Mouse (Mus musculus) liver, postnatal 0 days (tissue): ENCODE results near the gene Rbbp8nl. TPM values are rescaled to one million over a fixed set of nuclear protein-coding genes. Genes with fewer than 3 reads are reported as not detected.
"Not testable (repeated sequence)": the region's sequence is repeated elsewhere in the genome, so short reads cannot be mapped to it uniquely, and the experiment has no call there.

Source experiments
- ATAC-seq: fragments of 200-750 bp; cut with Nextera tagmentation; 2 replicates; pipeline ENCODE4 v1.8.0; 2017; ENCODE audit warnings: mild to moderate bottlenecking, moderate library complexity
- DNase-seq: peaks from one replicate; pipeline ENCODE4 v3.0.0-alpha.2; 2016
- H3K27ac ChIP-seq: fragments of 300-500 bp; sonication (generic); 2 replicates; pipeline ENCODE4 v1.5.1; 2014; ENCODE audit warnings: antibody characterized with exemption, moderate library complexity, mild to moderate bottlenecking, low read depth
- H3K27me3 ChIP-seq: fragments of 300-500 bp; sonication (generic); 2 replicates; pipeline ENCODE4 v1.6.1; 2014; ENCODE audit warnings: low read length, control low read depth, mixed read lengths; ENCODE audit not compliant: insufficient read depth
- H3K36me3 ChIP-seq: fragments of 300-500 bp; sonication (generic); replicated peaks from 2 replicates; pipeline ENCODE4 v1.6.1; 2014; ENCODE audit warnings: mild to moderate bottlenecking, control low read depth, low read length, moderate library complexity, mixed read lengths; ENCODE audit not compliant: insufficient read depth
- H3K4me1 ChIP-seq: fragments of 300-500 bp; sonication (generic); 2 replicates; pipeline ENCODE4 v1.6.1; 2014; ENCODE audit warnings: antibody characterized with exemption, mild to moderate bottlenecking, control low read depth; ENCODE audit not compliant: insufficient read depth
- H3K4me2 ChIP-seq: fragments of 300-500 bp; sonication (generic); 2 replicates; pipeline ENCODE4 v1.6.1; 2014; ENCODE audit warnings: low read depth, mild to moderate bottlenecking, low read length, moderate library complexity, mixed read lengths
- H3K4me3 ChIP-seq: fragments of 300-500 bp; sonication (generic); 2 replicates; pipeline ENCODE4 v1.5.1; 2014; ENCODE audit warnings: low read depth, low read length
- H3K9ac ChIP-seq: fragments of 300-500 bp; sonication (generic); replicated peaks from 2 replicates; pipeline ENCODE4 v1.6.1; 2014; ENCODE audit warnings: mild to moderate bottlenecking, moderate library complexity
- H3K9me3 ChIP-seq: fragments of 300-500 bp; sonication (generic); 2 replicates; pipeline ENCODE4 v1.6.1; 2016; ENCODE audit warnings: mild to moderate bottlenecking, control low read depth, low read length, mixed read lengths
- CTCF ChIP-seq: sonication (generic); IDR thresholded peaks from 2 replicates; pipeline ENCODE4 v1.5.1; 2016; ENCODE audit warnings: antibody characterized with exemption, low read depth
- EP300 ChIP-seq: IDR thresholded peaks from 2 replicates; pipeline ENCODE4 v1.6.1; 2016; ENCODE audit warnings: antibody characterized with exemption, low read depth, mild to moderate bottlenecking
- WGBS: fragments of 180-500 bp; shearing (Covaris S2); extraction: QIAGEN DNeasy Blood & Tissue Kit; methylation state at CpG from one replicate; pipeline ENCODE4 v1.1.7; 2014; ENCODE audit not compliant: insufficient replicate concordance; 5-methylcytosine and 5-hydroxymethylcytosine counted together
- polyA plus RNA-seq: library from polyadenylated mRNA; unstranded; fragments of >200 nt; fragmentation: Nextera tagmentation; extraction: Ambion mirVana; gene quantifications from 2 replicates; pipeline ENCODE4 v1.2.1, GENCODE M21; 2015

Rbbp8nl gene
- polyA plus RNA-seq, 1 experiment from 2014 or later, result not detected

DNA sequence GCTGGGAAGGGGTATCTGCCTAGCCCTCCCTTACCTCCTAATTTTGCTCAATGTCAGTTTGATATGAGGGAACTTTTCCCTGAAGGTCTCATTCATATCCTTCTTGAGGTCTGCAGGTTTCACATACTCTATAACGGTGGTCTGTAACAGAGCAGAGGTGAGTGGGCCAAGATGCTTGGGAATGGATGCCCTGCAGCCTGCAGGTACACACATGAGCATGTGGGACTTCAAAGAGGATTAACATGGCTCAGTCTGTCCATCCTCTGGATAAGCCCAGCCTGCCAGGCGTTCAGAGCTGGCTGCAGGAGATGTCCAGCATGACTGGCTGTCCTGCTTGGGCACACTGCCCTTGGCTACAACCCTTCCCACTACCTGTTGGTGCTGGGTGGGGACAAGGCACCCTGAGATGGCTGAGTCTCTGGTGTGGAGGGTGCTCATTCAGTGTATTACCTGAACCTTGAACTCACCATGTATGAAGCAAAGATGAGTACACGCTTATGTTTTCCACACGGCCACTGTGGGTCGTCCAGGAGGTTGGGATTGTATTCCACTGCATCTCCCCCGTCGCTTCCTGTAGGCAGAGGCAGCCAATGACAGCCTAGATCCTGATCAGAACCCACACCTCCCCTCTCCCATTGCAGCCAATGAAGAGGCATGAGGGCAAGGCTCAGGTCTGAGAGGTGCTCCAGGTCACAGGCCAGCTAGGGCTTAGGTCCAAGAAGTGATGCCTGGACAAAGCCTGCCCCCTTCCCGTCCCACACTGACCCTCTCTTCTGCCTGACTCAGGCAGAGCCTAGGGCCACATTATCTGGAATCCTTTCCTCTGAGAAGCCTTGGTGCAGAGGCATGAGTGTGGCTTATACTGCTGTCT, 28.8 kb downstream of the Rbbp8nl start:
- Histone ChIP-seq H3K27ac (no peak overlapping the region), H3K4me2 (no peak overlapping the region), H3K9ac (no peak overlapping the region), H3K36me3 (peaks cover 32% of the 10 kb centered on the region), H3K27me3 (no peaks in the 10 kb centered on the region), H3K4me1 (peaks cover 14% of the 10 kb centered on the region), H3K9me3 (no peaks in the 10 kb centered on the region), H3K4me3 (no peak overlapping the region)
- ATAC-seq, result no peak
- no peak for DNase-seq
- no peak for TF ChIP-seq EP300
- TF ChIP-seq CTCF, result no peak
- 59% methylated on average over 8 of the region's 8 CpGs for WGBS

DNA sequence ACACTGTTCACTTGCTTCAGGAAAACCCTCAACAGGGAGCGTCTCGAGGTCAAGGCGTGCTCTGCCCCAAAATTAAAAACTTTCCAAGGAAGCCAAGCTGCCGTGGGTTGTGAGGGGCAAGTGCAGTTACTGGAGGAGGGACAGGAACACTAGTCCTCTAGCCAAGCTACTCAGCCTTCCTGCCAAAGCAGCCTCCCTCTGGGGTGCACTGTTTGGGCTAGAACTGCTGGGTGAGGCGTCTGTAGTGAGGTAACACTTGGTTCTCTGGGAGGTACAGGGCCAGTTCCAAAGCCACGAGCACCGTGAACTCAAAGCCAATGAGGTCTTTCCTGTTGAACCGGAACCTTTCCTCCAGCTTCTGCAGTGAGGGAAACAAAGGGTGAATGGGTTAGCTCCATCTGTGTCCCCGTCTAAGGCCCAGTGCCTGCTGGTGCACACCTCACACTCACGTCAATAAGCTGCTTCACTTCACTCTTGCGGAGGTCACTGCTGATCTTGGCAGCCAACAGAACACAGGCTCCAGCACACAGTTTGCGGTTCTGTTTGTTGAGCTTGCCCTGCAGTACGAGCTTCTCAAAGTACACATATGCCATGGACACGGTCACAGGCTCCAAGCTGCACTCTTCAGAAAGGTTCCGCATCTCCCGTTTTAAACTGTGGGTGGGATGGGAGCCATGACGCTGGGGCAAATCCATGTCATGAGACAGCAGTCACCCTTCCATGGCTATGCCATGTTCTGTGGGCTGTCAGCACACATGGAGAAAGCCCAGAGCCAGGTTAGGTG, 29.7 kb downstream of the Rbbp8nl start:
- WGBS, result 67% methylated on average over 17 of the region's 17 CpGs
- not testable (repeated sequence) for H3K4me2 ChIP-seq, H3K9me3 ChIP-seq, H3K9ac ChIP-seq, H3K27me3 ChIP-seq, ATAC-seq, H3K4me3 ChIP-seq, DNase-seq, H3K27ac ChIP-seq
- H3K4me1 ChIP-seq, result peaks cover 14% of the 10 kb centered on the region
- peaks cover 32% of the 10 kb centered on the region for H3K36me3 ChIP-seq

DNA sequence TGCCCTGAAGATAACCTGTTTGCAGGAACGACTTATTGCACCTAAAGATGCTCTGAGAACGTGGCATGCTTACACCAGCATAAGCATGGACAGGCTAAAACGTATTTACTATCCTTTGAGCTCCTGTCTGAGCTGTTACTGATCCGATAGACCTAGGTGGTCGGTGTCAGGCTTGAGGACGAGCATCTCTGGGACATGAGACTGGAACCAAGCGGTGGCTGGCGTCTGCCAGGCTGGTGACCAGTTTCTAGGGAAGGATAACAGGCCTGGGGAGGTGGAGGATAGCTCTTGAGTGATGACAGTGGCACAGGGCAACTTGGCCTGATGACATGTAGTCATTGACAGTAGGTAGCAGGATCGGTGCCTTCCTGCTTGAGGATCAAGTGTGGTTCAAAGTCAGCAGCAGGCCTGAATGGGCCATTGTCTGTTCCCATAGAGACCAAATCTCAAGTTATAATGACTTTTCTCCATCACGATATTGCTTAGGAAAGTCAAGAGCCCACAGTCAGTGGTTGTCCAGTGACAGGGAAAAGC, 30.7 kb downstream of the Rbbp8nl start:
- not testable (repeated sequence) for H3K4me2 ChIP-seq
- WGBS, result 78% methylated on average over 10 of the region's 10 CpGs

DNA sequence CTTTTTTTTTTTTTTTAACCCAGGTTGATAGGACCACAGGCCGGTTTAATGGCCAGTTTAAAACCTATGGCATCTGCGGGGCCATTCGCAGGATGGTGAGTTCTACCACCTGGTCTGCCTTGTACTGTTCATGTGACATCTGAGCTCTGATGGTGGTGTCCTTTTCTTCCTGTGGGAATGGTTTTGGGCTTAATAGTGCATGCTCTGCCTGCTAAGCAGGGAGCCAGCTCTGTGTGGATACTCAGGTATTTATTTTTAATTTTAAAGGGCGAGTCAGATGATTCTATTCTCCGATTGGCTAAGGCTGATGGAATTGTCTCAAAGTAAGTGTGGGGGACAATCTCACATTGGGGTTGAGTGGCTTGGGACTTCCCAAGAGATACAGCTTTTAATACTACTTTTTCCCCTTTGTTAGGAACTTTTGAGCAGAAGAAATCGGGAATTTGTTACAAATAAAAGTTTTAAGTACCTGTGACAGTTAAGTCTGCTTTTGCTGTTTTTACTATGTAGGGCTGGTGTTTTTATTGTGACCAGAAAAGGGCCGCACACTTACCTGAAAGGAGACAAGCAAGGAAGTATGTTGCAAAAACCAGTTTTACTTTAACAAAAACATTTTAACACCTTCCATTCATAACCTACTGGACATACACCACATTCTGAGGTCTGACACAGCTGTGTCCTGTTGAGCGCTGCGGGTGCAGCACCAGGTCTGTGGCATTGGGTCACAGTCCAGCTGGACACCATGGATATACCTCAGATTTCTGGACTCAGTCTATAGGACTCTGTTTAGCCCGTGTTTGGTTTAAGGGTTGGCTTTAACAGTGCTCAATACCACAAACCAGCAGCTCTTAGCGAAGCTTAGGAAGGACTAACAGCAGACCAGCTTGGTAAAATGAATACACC, 31.5 kb downstream of the Rbbp8nl start:
- TF ChIP-seq CTCF, result no peak
- TF ChIP-seq EP300, result no peak
- no peak overlapping the region for H3K27ac ChIP-seq

More for the DNA sequence above, 30.7 kb downstream of the Rbbp8nl start:
- H3K9me3 ChIP-seq, H3K27me3 ChIP-seq, H3K27ac ChIP-seq, H3K9ac ChIP-seq, ATAC-seq, DNase-seq, H3K4me3 ChIP-seq: not testable (repeated sequence)
- H3K36me3 ChIP-seq, result peaks cover 27% of the 10 kb centered on the region
- H3K4me1 ChIP-seq, result peaks cover 14% of the 10 kb centered on the region

DNA sequence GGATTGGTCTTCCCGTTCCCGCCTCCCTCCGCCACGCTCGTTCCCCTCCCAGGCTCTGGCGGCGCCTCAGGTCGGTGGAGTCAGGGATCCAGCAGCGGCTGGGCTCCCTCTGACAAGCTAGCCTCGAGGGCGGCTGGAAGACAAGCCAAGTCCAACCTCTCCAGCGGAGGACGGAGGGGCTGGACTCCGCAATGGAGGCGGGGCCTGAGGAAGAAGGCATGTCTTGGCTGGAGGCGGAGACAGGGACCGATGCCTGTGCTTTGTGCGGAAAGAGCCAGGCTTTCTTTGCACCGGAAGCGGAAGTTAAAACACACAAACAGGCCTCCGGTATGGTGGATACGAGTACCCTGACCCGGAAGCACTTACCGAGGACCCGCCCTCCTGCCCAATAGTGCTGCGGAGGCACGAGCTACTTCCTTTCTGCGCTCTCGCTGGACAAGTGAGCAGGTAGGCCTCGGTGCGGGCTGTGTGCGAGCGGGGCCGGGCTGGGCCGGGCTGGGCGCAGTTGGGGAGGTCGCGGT, 32.6 kb downstream of the Rbbp8nl start, which contains the start of gene Rps21:
TSS of gene Rps21 (plus strand) at position 377 of the 521 bp plus-strand sequence.
- DNase-seq (peak; percentile 99), ATAC-seq (peak; percentile 97)
- Histone ChIP-seq H3K27ac (peak within 1 kb of the TSS; percentile 86), H3K27me3 (no peaks in the 10 kb centered on the region), H3K4me2 (peak within 1 kb of the TSS; percentile 97), H3K9me3 (no peaks in the 10 kb centered on the region), H3K36me3 (peaks cover 15% of the 10 kb centered on the region), H3K9ac (peak within 1 kb of the TSS; percentile 82), H3K4me3 (peak within 1 kb of the TSS; percentile 80), H3K4me1 (peaks cover 14% of the 10 kb centered on the region)
- WGBS, result under 1% methylated on average over 38 of the region's 38 CpGs
- TF ChIP-seq CTCF, result no peak
- peak; percentile 24; the same call in 1 of the 2 replicates for TF ChIP-seq EP300

More for the DNA sequence above, 31.5 kb downstream of the Rbbp8nl start:
- DNase-seq, result peak; percentile 12
- H3K27me3 ChIP-seq, result no peaks in the 10 kb centered on the region
- no peak for ATAC-seq
- H3K4me2 ChIP-seq, result peak overlapping the region; percentile 97
- H3K36me3 ChIP-seq, result peaks cover 25% of the 10 kb centered on the region
- WGBS, result 44% methylated on average over 11 of the region's 11 CpGs
- peaks cover 14% of the 10 kb centered on the region for H3K4me1 ChIP-seq
- H3K4me3 ChIP-seq, result peak overlapping the region; percentile 80
- peak overlapping the region; percentile 82 for H3K9ac ChIP-seq
- H3K9me3 ChIP-seq, result no peaks in the 10 kb centered on the region
